Mouse (Mus musculus) spleen, adult 12 weeks (tissue): ENCODE measurements around the gene Asb17.

ENCODE experiments used
- DNase-seq: peaks from one replicate; pipeline ENCODE4 v3.0.0; 2022; ENCODE audit warnings: low spot score

The Asb17 gene

GRCm38 (mm10) chr3:153889188-153889781 is 45.3 kb downstream of the Asb17 start:
- DNase-seq, result no peak

GRCm38 (mm10) chr3:153895454-153895853 is 51.4 kb downstream of the Asb17 start:
- DNase-seq, result no peak

DNA sequence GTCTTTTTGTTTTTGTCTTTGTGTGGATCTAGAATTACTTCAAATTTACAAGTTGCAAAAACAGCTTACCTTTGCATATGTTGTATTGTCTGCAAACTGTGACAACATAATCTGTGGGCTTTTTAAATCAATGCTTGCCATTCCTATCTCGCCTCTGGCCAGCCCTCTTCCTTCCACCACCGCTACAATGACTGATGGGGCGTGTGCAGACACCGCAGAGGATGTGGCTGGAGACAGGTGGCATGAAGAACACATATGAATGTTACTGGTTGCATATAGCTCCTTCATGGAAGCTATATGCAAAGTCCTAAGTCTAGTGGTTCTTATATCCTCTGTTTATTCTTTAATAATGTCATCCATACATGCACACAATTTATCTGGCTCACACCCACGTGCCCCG is 53.2 kb downstream of the Asb17 start:
- DNase-seq, result no peak

GRCm38 (mm10) chr3:153901904-153902303 is 57.9 kb downstream of the Asb17 start:
- DNase-seq, result no peak

DNA sequence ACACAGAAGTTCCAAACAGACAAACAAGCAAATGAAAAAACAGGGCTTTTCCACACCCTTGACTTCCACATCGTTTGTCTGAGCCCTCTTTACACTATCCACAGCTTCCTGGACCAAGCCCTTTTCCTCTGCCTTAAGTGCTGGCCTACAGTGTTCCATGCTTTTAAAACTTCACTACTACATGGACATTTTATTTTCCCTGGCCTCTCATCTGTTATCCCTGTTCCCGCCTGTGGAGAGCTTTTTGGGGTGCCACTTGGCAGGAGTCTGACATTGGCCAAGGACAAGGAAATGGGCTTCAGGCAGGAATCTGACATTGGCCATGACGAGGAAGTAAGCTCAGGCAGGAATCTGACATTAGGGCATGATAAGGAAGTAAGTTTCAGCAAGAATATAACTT is 58.6 kb downstream of the Asb17 start:
- no peak for DNase-seq

GRCm38 (mm10) chr3:153904586-153904985 is 60.6 kb downstream of the Asb17 start:
- DNase-seq, result no peak
